Mouse (Mus musculus) brain, embryonic 14.5 days (tissue): ENCODE data around the gene Slc16a6. TPM values are rescaled to one million over a fixed set of nuclear protein-coding genes. Genes with fewer than 3 reads are reported as not detected.

Source experiments
- DNase-seq: peaks from one replicate; pipeline ENCODE4 v3.0.0-alpha.2; 2011; ENCODE audit warnings: low read depth
- CTCF ChIP-seq: fragments of 200-500 bp; IDR thresholded peaks from 2 replicates; pipeline ENCODE4 v1.5.1; 2012; ENCODE audit warnings: inconsistent platforms, mild to moderate bottlenecking, moderate library complexity, borderline replicate concordance; ENCODE audit not compliant: insufficient read depth, insufficient read length; ENCODE audit errors: extremely low read depth
- POLR2A ChIP-seq: fragments of 200-500 bp; IDR thresholded peaks from 2 replicates; pipeline ENCODE4 v1.6.1; 2012; ENCODE audit warnings: mild to moderate bottlenecking, inconsistent platforms, borderline replicate concordance; ENCODE audit not compliant: poor library complexity, insufficient read depth, insufficient read length, severe bottlenecking; ENCODE audit errors: extremely low read depth
- polyA plus RNA-seq: library from polyadenylated mRNA; depleted of rRNA; stranded (reverse); fragments of >200 nt; gene quantifications from 2 replicates; pipeline ENCODE4 v1.2.3, GENCODE M21; 2012

The Slc16a6 gene
- polyA plus RNA-seq, 1 experiment: 3.2 TPM

GRCm38 (mm10) chr11:109479575-109480285, 6.3 kb upstream of the Slc16a6 start:
- no peak for DNase-seq
- TF ChIP-seq CTCF: no peak
- no peak for TF ChIP-seq POLR2A

- TF ChIP-seq POLR2A (no peak), CTCF (no peak)
- DNase-seq: no peak
Measured at GRCm38 (mm10) chr11:109477606-109478380, 4.4 kb upstream of the Slc16a6 start.

- no peak for DNase-seq
Measured at GRCm38 (mm10) chr11:109476653-109477052, 3.3 kb upstream of the Slc16a6 start.

GRCm38 (mm10) chr11:109476241-109476640, 2.8 kb upstream of the Slc16a6 start:
- TF ChIP-seq CTCF: no peak
- TF ChIP-seq POLR2A: no peak
- peak; percentile 84 for DNase-seq

More at GRCm38 (mm10) chr11:109476653-109477052, 3.3 kb upstream of the Slc16a6 start:
- TF ChIP-seq CTCF: no peak
- TF ChIP-seq POLR2A: no peak

- DNase-seq: no peak
- no peak for TF ChIP-seq CTCF
Measured at GRCm38 (mm10) chr11:109475717-109476116, 2.3 kb upstream of the Slc16a6 start.

- no peak for DNase-seq
- no peak for TF ChIP-seq POLR2A
- no peak for TF ChIP-seq CTCF
Measured at GRCm38 (mm10) chr11:109474836-109475235, 1.4 kb upstream of the Slc16a6 start.

GRCm38 (mm10) chr11:109474086-109474742, 816 bp upstream of the Slc16a6 start:
- no peak for DNase-seq
- TF ChIP-seq POLR2A: no peak
- TF ChIP-seq CTCF: peak; percentile 35; the same call in 1 of the 2 replicates

- no peak for TF ChIP-seq POLR2A
Measured at GRCm38 (mm10) chr11:109472821-109473170, 602 bp downstream of the Slc16a6 start.

GRCm38 (mm10) chr11:109472171-109472691, 1.2 kb downstream of the Slc16a6 start:
- DNase-seq: peak; percentile 57
- TF ChIP-seq POLR2A: no peak
- no peak for TF ChIP-seq CTCF

More at GRCm38 (mm10) chr11:109472821-109473170, 602 bp downstream of the Slc16a6 start:
- no peak for DNase-seq

GRCm38 (mm10) chr11:109470921-109471861, 2.2 kb downstream of the Slc16a6 start:
- peak; percentile 41 for DNase-seq
- no peak for TF ChIP-seq POLR2A
- no peak for TF ChIP-seq CTCF
